Mouse (Mus musculus) myocyte (in vitro differentiated cells): Measurements from ENCODE around the gene Aip.

Experiments
- CEBPB ChIP-seq: IDR thresholded peaks from 2 replicates; pipeline ENCODE4 v1.6.1; 2011; ENCODE audit warnings: mild to moderate bottlenecking, moderate library complexity; ENCODE audit not compliant: poor library complexity, insufficient read depth, severe bottlenecking
- E2F4 ChIP-seq: IDR thresholded peaks from one replicate; pipeline ENCODE4 v1.6.1; 2011; ENCODE audit warnings: mild to moderate bottlenecking, control low read depth, moderate library complexity; ENCODE audit not compliant: insufficient read depth
- MAX ChIP-seq: IDR thresholded peaks from one replicate; pipeline ENCODE4 v1.6.1; 2011; ENCODE audit warnings: low read depth, mild to moderate bottlenecking, control low read depth
- MYOD1 ChIP-seq, 3 experiments: IDR thresholded peaks; one replicate each; pipeline ENCODE4 v1.6.1; 2011; ENCODE audit warnings: control low read depth in 2 of 3, low read depth in 2 of 3, mild to moderate bottlenecking in 2 of 3, moderate library complexity in 1 of 3; ENCODE audit not compliant: insufficient read length in 2 of 3, control insufficient read depth in 1 of 3
- MYOG ChIP-seq, 3 experiments: IDR thresholded peaks; one replicate each; pipeline ENCODE4 v1.6.1; 2011; ENCODE audit warnings: control low read depth in 2 of 3, low read depth in 2 of 3, mild to moderate bottlenecking in 2 of 3; ENCODE audit not compliant: insufficient read length in 2 of 3, control insufficient read depth in 1 of 3, insufficient read depth in 1 of 3
- POLR2A ChIP-seq: IDR thresholded peaks from one replicate; pipeline ENCODE4 v1.6.1; 2011; ENCODE audit warnings: low read depth, mild to moderate bottlenecking, control low read depth, moderate library complexity; ENCODE audit not compliant: insufficient read length
- POLR2AphosphoS2 ChIP-seq: IDR thresholded peaks from one replicate; pipeline ENCODE4 v1.6.1; 2011; ENCODE audit warnings: low read depth, control low read depth; ENCODE audit not compliant: insufficient read length
- USF1 ChIP-seq: IDR thresholded peaks from one replicate; pipeline ENCODE4 v1.6.1; 2011; ENCODE audit warnings: low read depth, mild to moderate bottlenecking, control low read depth, moderate library complexity

- no peak for TF ChIP-seq POLR2AphosphoS2
- TF ChIP-seq MYOG (IDR thresholded peaks at IDR 0.05; ENCODE audit: control insufficient read depth in 1 of 3, insufficient read depth in 1 of 3, insufficient read length in 2 of 3, low read depth in 2 of 3), result no peak
- no peak for TF ChIP-seq USF1
- no peak for TF ChIP-seq POLR2A
- no peak for TF ChIP-seq MYOD1 (IDR thresholded peaks at IDR 0.05; ENCODE audit: control insufficient read depth in 1 of 3, insufficient read length in 2 of 3, low read depth in 2 of 3)
- TF ChIP-seq MAX, result no peak
- no peak for TF ChIP-seq E2F4
- no peak for TF ChIP-seq CEBPB
Observed at GRCm38 (mm10) chr19:4148819-4149218, 23.2 kb upstream of the Aip start.
